In the genomic region with DNA sequence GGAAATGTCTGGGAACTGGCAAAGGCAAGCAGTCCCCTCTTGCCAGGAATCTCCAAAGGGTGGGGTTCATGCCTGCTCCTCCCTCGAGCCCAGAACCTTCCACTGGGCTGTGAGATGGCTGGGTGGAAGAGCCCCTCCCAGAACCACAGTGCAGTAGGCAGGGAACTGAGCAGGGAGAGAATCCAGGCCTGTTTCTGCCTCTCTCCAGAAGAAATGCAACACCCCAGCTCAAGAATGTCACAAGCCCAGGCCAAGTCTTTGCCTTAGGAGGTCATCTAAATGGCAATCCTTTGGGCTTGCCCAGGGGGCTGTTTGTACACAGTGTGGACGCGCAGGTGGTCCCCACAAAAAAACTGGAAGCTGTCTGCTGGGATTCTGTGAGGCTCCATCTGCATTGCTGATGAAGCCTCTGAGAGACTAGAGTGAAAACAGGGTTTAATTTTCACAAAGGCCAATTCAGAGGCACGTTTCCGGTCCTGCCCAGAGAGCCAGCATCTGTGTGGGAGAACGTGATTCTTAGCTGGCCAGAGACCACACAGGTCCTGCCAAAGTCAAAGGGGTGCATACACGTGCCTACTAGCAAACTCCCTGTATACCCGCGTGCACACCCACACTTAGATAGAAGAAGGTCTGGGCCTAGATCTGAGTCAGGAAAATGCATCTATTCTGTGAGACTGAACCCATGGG, we compare ENCODE assay signal across 12 mouse cellular contexts.
A peak's percentile ranks its signal among the peaks of the same experiment; 100 is the strongest.
DNase-seq lines count a peak whose midpoint lies in the region; ATAC-seq and TF ChIP-seq lines count a peak whose summit lies in the region.
"Had no signal": no experiment of that assay in that cellular context is flagged by ENCODE, and none has a peak within 500 bp of the region (broad histone marks: within the 10 kb centered on the region; RNA-seq: fewer than 3 reads in every experiment).

No protein-coding gene starts in this region.

- H3K4me2 ChIP-seq in limb, embryonic 13.5 days (replicated peaks), result no peak overlapping the region
- no peak overlapping the region for H3K4me2 ChIP-seq in kidney, embryonic 16.5 days (replicated peaks; ENCODE audit: low read depth, low read length)
- H3K4me2 ChIP-seq: lung, embryonic 15.5 days; neural tube, embryonic 13.5 days had no signal

- WGBS in heart, adult 2 months, result 42% methylated on average over 9 of the region's 9 CpGs
- WGBS in limb, embryonic 13.5 days, result 55% methylated on average over 9 of the region's 9 CpGs
- 95% methylated on average over 9 of the region's 9 CpGs for WGBS in thymus, adult 2 months
- WGBS in kidney, embryonic 16.5 days, result 51% methylated on average over 9 of the region's 9 CpGs

- TF ChIP-seq CTCF in heart, adult 2 months (IDR thresholded peaks at IDR 0.05), result no peak
- no peak for TF ChIP-seq CTCF in thymus, adult 2 months (IDR thresholded peaks at IDR 0.05; ENCODE audit: borderline replicate concordance, control insufficient read depth, extremely low read depth, insufficient read depth, low read length, poor library complexity)

- H3K79me2 ChIP-seq in heart, adult 2 months (replicated peaks; ENCODE audit: control insufficient read depth, insufficient read depth, low read length), result no peaks in the 10 kb centered on the region

- peak overlapping the region; percentile 72 for H3K27ac ChIP-seq in heart, adult 2 months
- H3K27ac ChIP-seq in limb, embryonic 13.5 days, result peak overlapping the region; percentile 61
- H3K27ac ChIP-seq in thymus, adult 2 months (ENCODE audit: control insufficient read depth, insufficient read depth, low read length), result no peak overlapping the region
- no peak overlapping the region for H3K27ac ChIP-seq in kidney, embryonic 16.5 days (ENCODE audit: low read length)
- H3K27ac ChIP-seq: lung, embryonic 15.5 days; neural tube, embryonic 13.5 days had no signal

- intact Hi-C loops in gastrocnemius, postnatal 14 days (cut with DNase I; ENCODE audit: low total_unique reads), result no loop called here
- intact Hi-C loops in heart, adult 2 months (cut with DNase I), result no loop called here

- no peaks in the 10 kb centered on the region for H3K27me3 ChIP-seq in heart, adult 2 months (ENCODE audit: control insufficient read depth, insufficient read depth, low read length)
- peaks cover 14% of the 10 kb centered on the region for H3K27me3 ChIP-seq in limb, embryonic 13.5 days
- H3K27me3 ChIP-seq in thymus, adult 2 months (ENCODE audit: control insufficient read depth, insufficient read depth, low read length), result no peaks in the 10 kb centered on the region
- no peaks in the 10 kb centered on the region for H3K27me3 ChIP-seq in kidney, embryonic 16.5 days (ENCODE audit: insufficient read depth, low read length)
- H3K27me3 ChIP-seq: lung, embryonic 15.5 days; neural tube, embryonic 13.5 days had no signal

- no peak overlapping the region for H3K9ac ChIP-seq in heart, adult 2 months (ENCODE audit: low read depth, low read length)
- no peak overlapping the region for H3K9ac ChIP-seq in limb, embryonic 13.5 days
- H3K9ac ChIP-seq in kidney, embryonic 16.5 days (replicated peaks; ENCODE audit: low read length), result no peak overlapping the region
- H3K9ac ChIP-seq: lung, embryonic 15.5 days; neural tube, embryonic 13.5 days had no signal

- peak; percentile 51 for DNase-seq in gastrocnemius, postnatal 25 days
- no peak for DNase-seq in gastrocnemius, postnatal 14 days
- DNase-seq in ES-CJ7 (ENCODE audit: low read depth, low spot score), result peak; percentile 66
- peak; percentile 46 to 56 for DNase-seq in heart, adult 2 months
- DNase-seq in adrenal gland, adult 8-10 months, result no peak
- no peak for DNase-seq in thymus, adult 2 months
- DNase-seq: cerebellum, postnatal 25 days; kidney, adult 18-20 months had no signal

- H3K4me3 ChIP-seq in heart, adult 2 months, result no peak overlapping the region
- H3K4me3 ChIP-seq in limb, embryonic 13.5 days, result no peak overlapping the region
- H3K4me3 ChIP-seq in thymus, adult 2 months (ENCODE audit: control insufficient read depth, insufficient read depth, low read length), result no peak overlapping the region
- H3K4me3 ChIP-seq in kidney, embryonic 16.5 days (ENCODE audit: low read length), result no peak overlapping the region
- H3K4me3 ChIP-seq: lung, embryonic 15.5 days; neural tube, embryonic 13.5 days had no signal

- peaks cover 23% of the 10 kb centered on the region for H3K4me1 ChIP-seq in heart, adult 2 months (ENCODE audit: control insufficient read depth, insufficient read depth, low read length)
- H3K4me1 ChIP-seq in limb, embryonic 13.5 days, result peaks cover 8% of the 10 kb centered on the region
- H3K4me1 ChIP-seq in thymus, adult 2 months (replicated peaks; ENCODE audit: control insufficient read depth, insufficient read depth, low read length), result peaks cover 9% of the 10 kb centered on the region
- peaks cover 4% of the 10 kb centered on the region; the same call in 1 of the 2 replicates for H3K4me1 ChIP-seq in kidney, embryonic 16.5 days (ENCODE audit: insufficient read depth, low read length)

- no peaks in the 10 kb centered on the region for H3K36me3 ChIP-seq in heart, adult 2 months (ENCODE audit: control insufficient read depth, insufficient read depth, low read length)
- H3K36me3 ChIP-seq in limb, embryonic 13.5 days, result no peaks in the 10 kb centered on the region
- H3K36me3 ChIP-seq in thymus, adult 2 months (ENCODE audit: control insufficient read depth, insufficient read depth, low read length), result no peaks in the 10 kb centered on the region
- no peaks in the 10 kb centered on the region for H3K36me3 ChIP-seq in kidney, embryonic 16.5 days (ENCODE audit: insufficient read depth, low read length)
- H3K36me3 ChIP-seq: lung, embryonic 15.5 days; neural tube, embryonic 13.5 days had no signal

- no peaks in the 10 kb centered on the region for H3K9me3 ChIP-seq in limb, embryonic 13.5 days
- H3K9me3 ChIP-seq in kidney, embryonic 16.5 days (ENCODE audit: low read length), result no peaks in the 10 kb centered on the region
- H3K9me3 ChIP-seq: lung, embryonic 15.5 days; neural tube, embryonic 13.5 days had no signal

- no peak for ATAC-seq in limb, embryonic 13.5 days (ENCODE audit: low FRiP score, low read depth)
- ATAC-seq in kidney, embryonic 16.5 days (ENCODE audit: low FRiP score, low TSS enrichment), result no peak

- no peak for TF ChIP-seq EP300 in heart, adult 2 months (IDR thresholded peaks at IDR 0.05; ENCODE audit: insufficient read depth, low read depth, low read length)

- 0 out of 2 replicates have a peak, but pooled peaks have one; percentile 44 for TF ChIP-seq POLR2A in heart, adult 2 months (IDR thresholded peaks at IDR 0.05; ENCODE audit: insufficient read depth, low read depth, low read length)
- TF ChIP-seq POLR2A in thymus, adult 2 months (IDR thresholded peaks at IDR 0.05; ENCODE audit: control insufficient read depth, extremely low read depth, insufficient read depth, low read length, poor library complexity), result no peak

Comparison
In these comparisons a context has a peak if more than half of its experiments do, and no peak if none do; other contexts are left out.
1. DNase-seq: peak in gastrocnemius, postnatal 25 days (single experiment), ES-CJ7 (single experiment) and heart, adult 2 months (2 of 2); none in gastrocnemius, postnatal 14 days (single experiment), adrenal gland, adult 8-10 months (single experiment) and thymus, adult 2 months (single experiment).
2. H3K27ac ChIP-seq: peak in heart, adult 2 months (single experiment) and limb, embryonic 13.5 days (single experiment); none in thymus, adult 2 months (single experiment) and kidney, embryonic 16.5 days (single experiment).